Mouse (Mus musculus): Measurements from ENCODE around the gene Mical2. TPM values are rescaled to one million over a fixed set of nuclear protein-coding genes. Genes with fewer than 3 reads are reported as not detected.

Gene Mical2
- polyA plus RNA-seq, 1 experiment from 2014 or later, result 0.96 TPM

DNA sequence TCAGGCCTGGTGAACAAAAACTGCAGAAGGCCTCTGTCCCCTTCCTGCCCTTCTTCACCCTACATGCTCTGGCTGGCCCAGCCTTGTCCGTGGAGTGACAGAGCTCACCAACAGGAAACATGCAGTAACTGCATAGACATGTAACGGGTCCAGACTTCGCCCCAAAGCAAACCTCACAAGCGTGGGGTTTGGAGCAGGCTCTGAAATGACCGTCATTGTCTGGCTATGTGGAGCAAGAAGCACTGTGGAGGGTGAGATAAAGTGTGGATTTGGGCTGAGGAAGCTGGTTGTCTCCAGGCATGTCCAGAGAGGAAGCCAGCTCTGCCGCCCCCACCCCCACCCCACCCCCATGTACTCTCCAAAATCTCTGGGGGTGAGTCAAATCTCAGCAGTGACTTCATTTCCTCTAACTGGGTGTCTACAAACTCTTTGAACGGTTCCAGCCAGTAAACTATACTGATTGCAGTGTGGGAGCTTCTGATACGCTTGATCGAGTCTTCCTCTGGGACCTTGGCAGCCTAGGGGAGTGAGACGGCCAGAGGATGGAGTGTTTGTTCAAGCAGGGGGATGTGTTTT is 74.0 kb downstream of the Mical2 start:
- no peak overlapping the region for H3K4me3 ChIP-seq
- DNase-seq (ENCODE audit: low spot score), result no peak
- peaks cover under 1% of the 10 kb centered on the region; the same call in 1 of the 2 replicates for H3K4me1 ChIP-seq
- no peak overlapping the region for H3K27ac ChIP-seq
- no peaks in the 10 kb centered on the region for H3K27me3 ChIP-seq (ENCODE audit: low read depth, poor library complexity, severe bottlenecking)
- H3K36me3 ChIP-seq, result no peaks in the 10 kb centered on the region
- WGBS, result 80% methylated on average over 10 of the region's 10 CpGs
- H3K9me3 ChIP-seq (replicated peaks), result no peaks in the 10 kb centered on the region

DNA sequence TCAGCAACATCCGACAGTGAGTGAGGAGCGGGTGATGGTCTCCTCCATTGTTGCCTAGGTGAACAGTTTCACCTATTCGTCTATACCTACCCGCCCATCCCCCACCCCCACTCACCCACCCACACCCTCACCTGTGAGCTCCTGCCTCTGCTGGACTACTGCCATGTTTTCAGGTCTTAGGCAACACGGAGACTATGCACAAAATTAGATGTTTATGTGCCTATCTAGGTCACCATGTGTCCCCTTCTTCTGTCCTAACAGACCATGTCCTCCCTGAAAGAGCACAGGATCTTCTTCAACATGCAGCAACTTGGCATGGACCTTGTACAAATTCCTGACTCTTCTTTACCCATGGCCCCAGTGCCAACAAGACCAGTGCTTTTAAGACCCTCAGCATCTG is 74.5 kb downstream of the Mical2 start:
- H3K4me1 ChIP-seq, result no peaks in the 10 kb centered on the region
- no peak overlapping the region for H3K4me3 ChIP-seq
- H3K27me3 ChIP-seq (ENCODE audit: low read depth, poor library complexity, severe bottlenecking), result no peaks in the 10 kb centered on the region
- no peak for DNase-seq (ENCODE audit: low spot score)
- H3K9me3 ChIP-seq (replicated peaks), result no peaks in the 10 kb centered on the region
- WGBS, result 82% methylated on average over 5 of the region's 5 CpGs
- no peak overlapping the region for H3K27ac ChIP-seq
- no peaks in the 10 kb centered on the region for H3K36me3 ChIP-seq

DNA sequence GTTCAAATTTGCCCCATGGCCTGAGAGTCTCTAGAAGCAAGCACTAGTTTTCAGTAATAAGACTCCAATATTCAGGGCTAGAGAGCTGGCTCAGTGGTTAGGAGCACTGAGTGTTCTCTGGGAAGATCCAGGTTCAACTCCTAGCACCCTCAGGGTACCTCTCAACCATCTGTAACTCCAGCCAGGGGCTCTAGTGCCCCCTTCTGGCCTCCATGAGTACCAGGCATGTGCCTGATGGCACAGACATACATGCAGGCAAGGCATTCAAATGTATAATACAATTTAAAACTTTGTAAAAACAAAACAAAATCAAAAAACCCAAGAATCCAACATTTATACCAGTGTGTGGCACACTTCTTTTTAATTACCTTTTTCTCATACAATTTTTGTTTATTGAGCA is 75.4 kb downstream of the Mical2 start:
- no peak for DNase-seq (ENCODE audit: low spot score)
- H3K36me3 ChIP-seq, result no peaks in the 10 kb centered on the region
- no peak overlapping the region for H3K4me3 ChIP-seq
- no peaks in the 10 kb centered on the region for H3K9me3 ChIP-seq (replicated peaks)
- no peaks in the 10 kb centered on the region for H3K4me1 ChIP-seq
- H3K27ac ChIP-seq, result no peak overlapping the region
- no peaks in the 10 kb centered on the region for H3K27me3 ChIP-seq (ENCODE audit: low read depth, poor library complexity, severe bottlenecking)

DNA sequence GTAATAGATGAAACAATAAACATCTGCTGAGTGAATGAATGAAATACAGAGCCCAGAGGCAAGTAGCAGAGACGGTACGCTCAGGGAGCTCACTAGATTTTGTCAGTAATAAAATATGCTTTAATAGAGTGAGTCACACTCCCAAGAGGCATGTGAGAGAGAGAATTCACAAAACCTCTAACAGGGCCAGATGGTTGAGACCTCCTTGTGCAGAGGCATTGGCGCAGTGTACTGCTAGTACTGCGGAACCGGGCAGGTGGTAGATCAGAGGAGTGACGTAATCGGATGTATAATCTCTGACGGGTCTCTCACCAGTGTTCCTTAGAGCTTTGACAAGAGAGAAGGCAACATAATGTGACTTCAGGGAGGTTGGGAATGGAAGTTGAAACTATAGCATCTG is 78.7 kb downstream of the Mical2 start:
- Histone ChIP-seq H3K27me3 (ENCODE audit: low read depth, poor library complexity, severe bottlenecking) (no peaks in the 10 kb centered on the region), H3K36me3 (no peaks in the 10 kb centered on the region), H3K9me3 (replicated peaks) (no peaks in the 10 kb centered on the region), H3K27ac (no peak overlapping the region), H3K4me3 (no peak overlapping the region), H3K4me1 (no peaks in the 10 kb centered on the region)
- WGBS, result 94% methylated on average over 8 of the region's 8 CpGs
- DNase-seq (ENCODE audit: low spot score), result no peak

- no peak for DNase-seq (ENCODE audit: low spot score)
- Histone ChIP-seq H3K4me1 (peaks cover 11% of the 10 kb centered on the region), H3K27me3 (ENCODE audit: low read depth, poor library complexity, severe bottlenecking) (no peaks in the 10 kb centered on the region), H3K36me3 (no peaks in the 10 kb centered on the region), H3K4me3 (no peak overlapping the region), H3K9me3 (replicated peaks) (no peaks in the 10 kb centered on the region), H3K27ac (no peak overlapping the region)
- WGBS, result 91% methylated on average over 11 of the region's 11 CpGs
Observed at GRCm38 (mm10) chr7:112309289-112310016, 83.8 kb downstream of the Mical2 start.

- Histone ChIP-seq H3K27me3 (ENCODE audit: low read depth, poor library complexity, severe bottlenecking) (no peaks in the 10 kb centered on the region), H3K9me3 (replicated peaks) (no peaks in the 10 kb centered on the region), H3K4me1 (peaks cover 11% of the 10 kb centered on the region), H3K36me3 (no peaks in the 10 kb centered on the region), H3K27ac (no peak overlapping the region), H3K4me3 (no peak overlapping the region)
- 94% methylated on average over 4 of the region's 4 CpGs for WGBS
- no peak for DNase-seq (ENCODE audit: low spot score)
Observed at GRCm38 (mm10) chr7:112310017-112310360, 84.3 kb downstream of the Mical2 start.

DNA sequence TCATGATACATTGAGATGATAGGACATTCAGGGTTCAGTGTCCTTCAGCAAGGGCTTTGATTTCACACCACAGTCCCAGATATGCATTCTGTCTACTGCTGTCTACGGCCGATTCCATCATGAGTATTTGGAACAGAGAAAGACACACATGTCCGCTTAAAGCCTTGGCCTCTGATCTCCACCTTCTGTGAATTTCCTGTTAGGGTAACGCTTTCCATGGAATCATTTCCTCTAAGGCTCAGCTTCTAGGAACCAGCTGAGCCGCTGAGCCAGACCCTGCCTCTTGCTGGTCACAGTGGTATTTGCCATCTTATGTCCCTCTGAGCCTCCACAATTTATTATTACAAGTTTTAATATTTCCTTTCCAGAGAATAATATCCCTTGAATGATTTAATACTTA is 87.6 kb downstream of the Mical2 start:
- Histone ChIP-seq H3K4me3 (no peak overlapping the region), H3K9me3 (replicated peaks) (no peaks in the 10 kb centered on the region), H3K4me1 (peaks cover 11% of the 10 kb centered on the region), H3K36me3 (no peaks in the 10 kb centered on the region), H3K27ac (no peak overlapping the region), H3K27me3 (ENCODE audit: low read depth, poor library complexity, severe bottlenecking) (no peaks in the 10 kb centered on the region; the same call in 1 of the 2 replicates)
- DNase-seq (ENCODE audit: low spot score), result no peak
- 80% methylated on average over 5 of the region's 5 CpGs for WGBS

GRCm38 (mm10) chr7:112313670-112314069 is 88.0 kb downstream of the Mical2 start:
- Histone ChIP-seq H3K4me1 (peaks cover 11% of the 10 kb centered on the region), H3K27ac (no peak overlapping the region), H3K9me3 (replicated peaks) (no peaks in the 10 kb centered on the region), H3K4me3 (no peak overlapping the region), H3K36me3 (no peaks in the 10 kb centered on the region), H3K27me3 (ENCODE audit: low read depth, poor library complexity, severe bottlenecking) (no peaks in the 10 kb centered on the region; the same call in 1 of the 2 replicates)
- DNase-seq (ENCODE audit: low spot score), result no peak
- WGBS, result 71% methylated on average over 5 of the region's 5 CpGs

DNA sequence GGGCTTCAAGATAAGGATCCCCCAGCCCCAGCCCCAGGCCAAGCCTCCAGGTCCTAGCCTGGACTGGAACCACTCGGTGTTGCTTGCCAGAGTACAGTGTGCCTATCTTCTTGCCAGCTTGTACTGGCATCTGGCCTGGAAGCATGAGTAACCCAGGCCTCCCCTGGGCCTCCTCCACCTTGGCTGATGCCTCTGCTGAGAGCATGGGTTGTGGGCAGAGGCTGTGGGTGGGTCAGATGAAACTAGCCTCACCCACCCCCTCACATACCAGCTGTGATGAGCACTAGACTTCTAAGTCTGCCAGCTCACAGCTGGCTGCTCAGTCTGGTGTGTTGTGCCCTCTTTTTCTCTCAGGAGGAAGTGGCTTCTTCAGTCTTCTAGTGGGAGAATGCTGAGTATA is 90.6 kb downstream of the Mical2 start:
- Histone ChIP-seq H3K9me3 (replicated peaks) (no peaks in the 10 kb centered on the region), H3K27me3 (ENCODE audit: low read depth, poor library complexity, severe bottlenecking) (no peaks in the 10 kb centered on the region; the same call in 1 of the 2 replicates), H3K27ac (no peak overlapping the region), H3K4me3 (no peak overlapping the region), H3K36me3 (no peaks in the 10 kb centered on the region), H3K4me1 (peaks cover 23% of the 10 kb centered on the region)
- no peak for DNase-seq (ENCODE audit: low spot score)
- WGBS, result 84% methylated on average over 1 of the region's 1 CpGs

- WGBS, result 84% methylated on average over 5 of the region's 5 CpGs
- Histone ChIP-seq H3K27me3 (ENCODE audit: low read depth, poor library complexity, severe bottlenecking) (no peaks in the 10 kb centered on the region; the same call in 1 of the 2 replicates), H3K27ac (no peak overlapping the region), H3K36me3 (no peaks in the 10 kb centered on the region), H3K9me3 (replicated peaks) (no peaks in the 10 kb centered on the region), H3K4me3 (no peak overlapping the region), H3K4me1 (peaks cover 33% of the 10 kb centered on the region)
- no peak for DNase-seq (ENCODE audit: low spot score)
Observed at GRCm38 (mm10) chr7:112317491-112317890, 91.8 kb downstream of the Mical2 start.

- Histone ChIP-seq H3K9me3 (replicated peaks) (no peaks in the 10 kb centered on the region), H3K27me3 (ENCODE audit: low read depth, poor library complexity, severe bottlenecking) (no peaks in the 10 kb centered on the region; the same call in 1 of the 2 replicates), H3K27ac (no peak overlapping the region), H3K4me3 (no peak overlapping the region), H3K4me1 (peaks cover 29% of the 10 kb centered on the region), H3K36me3 (no peaks in the 10 kb centered on the region)
- no peak for DNase-seq (ENCODE audit: low spot score)
- WGBS, result 95% methylated on average over 11 of the region's 11 CpGs
Observed at GRCm38 (mm10) chr7:112318306-112318705, 92.7 kb downstream of the Mical2 start.

GRCm38 (mm10) chr7:112319419-112319818 is 93.8 kb downstream of the Mical2 start:
- no peak for DNase-seq (ENCODE audit: low spot score)

GRCm38 (mm10) chr7:112320052-112320730 is 94.5 kb downstream of the Mical2 start:
- no peak overlapping the region for H3K27ac ChIP-seq
- H3K4me1 ChIP-seq, result peaks cover 22% of the 10 kb centered on the region
- H3K4me3 ChIP-seq, result no peak overlapping the region
- no peaks in the 10 kb centered on the region; the same call in 1 of the 2 replicates for H3K27me3 ChIP-seq (ENCODE audit: low read depth, poor library complexity, severe bottlenecking)
- no peaks in the 10 kb centered on the region for H3K9me3 ChIP-seq (replicated peaks)
- no peaks in the 10 kb centered on the region for H3K36me3 ChIP-seq
- no peak for DNase-seq (ENCODE audit: low spot score)
- 97% methylated on average over 3 of the region's 3 CpGs for WGBS

More at GRCm38 (mm10) chr7:112319419-112319818, 93.8 kb downstream of the Mical2 start:
- H3K36me3 ChIP-seq, result no peaks in the 10 kb centered on the region
- 85% methylated on average over 4 of the region's 4 CpGs for WGBS
- no peaks in the 10 kb centered on the region for H3K9me3 ChIP-seq (replicated peaks)
- no peaks in the 10 kb centered on the region; the same call in 1 of the 2 replicates for H3K27me3 ChIP-seq (ENCODE audit: low read depth, poor library complexity, severe bottlenecking)
- no peak overlapping the region for H3K27ac ChIP-seq
- H3K4me3 ChIP-seq, result no peak overlapping the region
- peaks cover 22% of the 10 kb centered on the region for H3K4me1 ChIP-seq
